Mouse (Mus musculus): ENCODE data around the gene Egfl7.

DNA sequence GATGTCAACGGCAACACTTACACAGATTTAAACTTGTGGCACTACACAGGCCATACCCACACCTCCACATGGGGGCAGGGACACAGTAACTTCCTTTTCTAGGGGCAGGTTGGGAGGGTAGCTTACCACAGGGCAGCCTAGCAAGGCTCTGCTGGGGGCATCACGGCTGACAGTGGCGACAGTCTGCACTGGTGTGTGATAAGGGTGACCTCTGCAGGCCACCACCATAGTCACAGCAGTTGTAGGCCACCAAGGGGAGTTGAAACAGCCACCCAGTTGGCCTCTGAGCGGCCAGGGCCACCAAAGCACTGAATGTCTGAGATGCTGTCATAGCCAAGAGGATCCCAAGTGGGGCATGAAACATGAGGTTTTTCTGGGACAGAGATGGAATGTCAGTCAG is 13.6 kb upstream of the Egfl7 start:
- TF ChIP-seq POU5F1 (IDR thresholded peaks at IDR 0.05; ENCODE audit: borderline replicate concordance, low read length): no peak
- 0 out of 2 replicates have a peak, but pooled peaks have one; percentile 16 for TF ChIP-seq CTCF (conservative IDR thresholded peaks at IDR 0.05; ENCODE audit: low read length)
- no peak for TF ChIP-seq NANOG (IDR thresholded peaks at IDR 0.05; ENCODE audit: borderline replicate concordance, low read length)

All from E14TG2a.4 (cell line).